Mouse (Mus musculus) adrenal gland, adult 8-10 months (tissue): ENCODE measurements around the gene 4930563M21Rik. TPM values are rescaled to one million over a fixed set of nuclear protein-coding genes. Genes with fewer than 3 reads are reported as not detected.
A peak's percentile ranks its signal among the peaks of the same experiment; 100 is the strongest.
"Not testable (repeated sequence)": the region's sequence is repeated elsewhere in the genome, so short reads cannot be mapped to it uniquely, and the experiment has no call there.

Experiments used
- DNase-seq: peaks from one replicate; pipeline ENCODE4 v3.0.0; 2022
- total RNA-seq, 4 experiments: library from RNA; stranded (reverse); gene quantifications; 2 replicates each; pipeline ENCODE4 v1.2.4; 2022

Gene 4930563M21Rik
- not detected for total RNA-seq

GRCm38 (mm10) chr9:56010450-56010849 is at the start of gene 4930563M21Rik:
TSS of gene 4930563M21Rik (minus strand) at chr9:56010550.
- no peak for DNase-seq

- DNase-seq = no peak
Observed at GRCm38 (mm10) chr9:56056147-56056546, 45.8 kb upstream of the 4930563M21Rik start.

- DNase-seq = no peak
Observed at GRCm38 (mm10) chr9:56053796-56054195, 43.4 kb upstream of the 4930563M21Rik start.

- no peak for DNase-seq
Observed at GRCm38 (mm10) chr9:56042181-56042621, 31.9 kb upstream of the 4930563M21Rik start.

- DNase-seq = peak; percentile 93
Observed at GRCm38 (mm10) chr9:56041372-56042180, 31.2 kb upstream of the 4930563M21Rik start, which contains the start of gene Rcn2. TSS of gene Rcn2 (plus strand) at chr9:56041845.

GRCm38 (mm10) chr9:56032219-56032618 is 21.9 kb upstream of the 4930563M21Rik start:
- no peak for DNase-seq

GRCm38 (mm10) chr9:56027292-56027691 is 16.9 kb upstream of the 4930563M21Rik start:
- DNase-seq = no peak

- DNase-seq = no peak
Observed at GRCm38 (mm10) chr9:56024772-56025171, 14.4 kb upstream of the 4930563M21Rik start.

- DNase-seq = not testable (repeated sequence)
Observed at GRCm38 (mm10) chr9:56004679-56005078, 5.7 kb downstream of the 4930563M21Rik start.

GRCm38 (mm10) chr9:55946819-55947218 is 63.5 kb downstream of the 4930563M21Rik start:
- no peak for DNase-seq

- DNase-seq = no peak
Observed at GRCm38 (mm10) chr9:55941356-55941755, 69.0 kb downstream of the 4930563M21Rik start.

- no peak for DNase-seq
Observed at GRCm38 (mm10) chr9:55938618-55938985, 71.7 kb downstream of the 4930563M21Rik start.

GRCm38 (mm10) chr9:55937664-55938617 is 72.4 kb downstream of the 4930563M21Rik start, which contains the start of gene Scaper:
TSS of gene Scaper (minus strand) at chr9:55938119.
- DNase-seq = peak; percentile 78

GRCm38 (mm10) chr9:55937224-55937663 is 73.1 kb downstream of the 4930563M21Rik start:
- DNase-seq = no peak

GRCm38 (mm10) chr9:55932482-55932881 is 77.9 kb downstream of the 4930563M21Rik start:
- no peak for DNase-seq

- DNase-seq = no peak
Observed at GRCm38 (mm10) chr9:55918579-55918978, 91.8 kb downstream of the 4930563M21Rik start.

- DNase-seq = no peak
Observed at GRCm38 (mm10) chr9:55916751-55917150, 93.6 kb downstream of the 4930563M21Rik start.

Other genes with a start within 250 kb of the 4930563M21Rik start
- 10 to 100 TPM; 11.4 to 20.1 (median 14.3) TPM for gene Scaper, start 72.4 kb downstream of the 4930563M21Rik start, total RNA-seq
- gene Rcn2, start 31.3 kb upstream of the 4930563M21Rik start, total RNA-seq = 10 to 100 TPM; 38.6 to 56.7 (median 49.2) TPM
- gene Pstpip1, start 79.4 kb upstream of the 4930563M21Rik start, total RNA-seq = 1 to 10 TPM; 1.0 to 2.5 (median 2.0) TPM
- 100 to 1,000 TPM; 114 to 151 (median 125) TPM for gene Tspan3, start 154.9 kb upstream of the 4930563M21Rik start, total RNA-seq